Mouse (Mus musculus) G1E (cell line): ENCODE measurements around the gene Prox2.

ENCODE experiments used
- GATA1 ChIP-seq: IDR thresholded peaks from 2 replicates; pipeline ENCODE4 v1.6.1; 2012; ENCODE audit warnings: borderline replicate concordance, low read length, inconsistent platforms, mixed read lengths
- POLR2AphosphoS5 ChIP-seq: IDR thresholded peaks from 2 replicates; pipeline ENCODE4 v1.6.1; 2012; ENCODE audit warnings: low read depth, low read length, inconsistent platforms; ENCODE audit not compliant: insufficient replicate concordance

- no peak for TF ChIP-seq GATA1
- TF ChIP-seq POLR2AphosphoS5: no peak
Measured at GRCm38 (mm10) chr12:85106292-85106691, 4.3 kb downstream of the Prox2 start.
